Mouse (Mus musculus) cerebellum, postnatal 4 days (tissue): ENCODE data around the gene Ubp1.

Experiments used
- DNase-seq, 2 experiments: peaks; one replicate each; pipeline ENCODE4 v3.0.0; 2022; ENCODE audit warnings: low spot score in 2 of 2, mixed read lengths in 1 of 2

Ubp1 gene

GRCm38 (mm10) chr9:113969399-113969798 lies 38.7 kb downstream of the Ubp1 start:
- no peak for DNase-seq

DNA sequence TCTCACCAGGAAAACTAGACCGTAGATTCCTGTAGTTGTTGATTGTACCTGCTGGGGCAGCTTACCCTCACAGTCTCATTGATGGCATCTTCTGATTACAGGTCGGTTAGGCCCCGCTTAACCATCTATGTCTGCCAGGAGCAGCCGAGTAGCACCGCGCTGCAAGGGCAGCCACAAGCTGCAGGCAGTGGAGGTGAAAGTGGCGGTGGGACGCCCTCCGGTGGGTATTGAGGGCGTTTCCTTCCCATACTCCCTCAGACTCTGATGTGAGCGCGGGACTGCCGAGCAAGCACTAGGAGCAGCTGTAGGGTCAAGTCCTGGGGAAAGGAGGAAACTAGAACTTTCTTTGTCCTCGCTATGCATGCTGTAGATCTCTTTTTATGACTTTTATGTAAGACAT lies 39.3 kb downstream of the Ubp1 start:
- no peak for DNase-seq

- DNase-seq: no peak
These were observed 40.9 kb downstream of the Ubp1 start for GRCm38 (mm10) chr9:113971615-113972014.

DNA sequence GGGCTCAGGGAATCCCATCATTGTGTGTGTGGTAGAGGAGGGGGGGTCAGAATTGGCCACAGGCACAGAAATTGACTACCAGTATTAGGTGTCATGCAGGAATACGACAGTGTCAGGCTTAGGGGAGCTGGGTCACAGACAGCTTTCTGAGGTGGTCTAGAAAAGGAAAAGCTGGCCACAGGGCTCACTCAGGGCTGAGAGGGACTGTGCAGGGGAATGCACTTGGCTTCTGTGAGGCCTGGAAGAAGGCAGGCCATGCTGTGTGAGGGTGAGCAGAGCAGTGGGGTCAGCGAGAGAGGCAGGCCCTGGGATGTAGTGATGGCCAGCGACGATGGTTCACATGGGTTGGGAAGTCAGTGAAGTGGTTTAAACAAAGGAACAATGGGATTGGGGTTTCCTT lies 43.1 kb downstream of the Ubp1 start:
- DNase-seq: no peak

- no peak for DNase-seq
These were observed 44.2 kb downstream of the Ubp1 start for GRCm38 (mm10) chr9:113974945-113975344.

- DNase-seq: no peak
These were observed 44.7 kb downstream of the Ubp1 start for GRCm38 (mm10) chr9:113975442-113975841.

DNA sequence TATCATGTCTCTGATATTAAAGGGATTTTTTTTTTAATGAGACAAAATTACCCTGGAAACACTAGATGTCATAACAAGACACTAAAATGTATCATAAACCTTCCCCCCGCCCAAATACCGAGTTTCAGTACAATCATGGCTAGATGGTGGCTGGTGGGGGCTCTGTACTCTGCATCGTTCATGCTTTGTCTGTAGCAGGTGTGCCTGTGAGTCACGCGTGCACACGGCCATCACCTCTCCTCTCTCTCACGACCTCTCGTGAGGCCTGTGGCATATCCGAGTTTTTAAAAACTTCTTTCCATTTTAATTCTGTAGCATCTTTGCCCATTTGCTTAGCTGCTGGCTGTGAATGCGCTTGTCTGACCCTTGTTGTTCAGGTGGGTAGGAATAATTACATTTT lies 45.5 kb downstream of the Ubp1 start:
- DNase-seq: no peak

DNA sequence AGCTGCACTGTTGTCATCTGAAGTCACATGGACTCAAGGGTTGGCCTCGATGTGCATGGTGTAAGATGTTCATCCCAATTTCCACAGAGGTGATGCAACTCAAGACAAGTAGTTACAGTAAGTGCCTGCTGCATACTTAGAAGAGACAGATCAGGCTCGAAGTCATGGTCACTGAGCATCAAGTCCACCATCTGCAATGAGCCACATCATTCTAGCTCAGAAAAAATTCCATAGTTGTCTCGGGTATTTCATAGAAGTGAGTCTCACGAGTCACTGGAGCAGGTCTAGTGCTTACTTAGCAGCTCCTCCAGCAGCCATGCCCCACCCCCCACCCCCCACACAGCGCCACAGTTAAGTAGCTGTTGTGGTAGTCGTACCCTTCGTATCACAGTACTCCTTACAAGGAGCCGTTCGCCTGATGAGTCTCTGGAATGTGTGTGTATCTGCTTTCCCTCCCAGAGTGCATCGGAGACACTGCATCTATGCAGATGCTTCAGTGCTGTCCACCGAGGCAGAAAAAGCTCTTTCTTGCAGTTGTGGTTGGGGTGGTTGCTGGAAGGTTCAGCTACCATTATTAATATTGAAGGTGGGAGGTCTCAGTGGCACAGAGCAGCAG lies 46.6 kb downstream of the Ubp1 start:
- no peak for DNase-seq

- DNase-seq: no peak
These were observed 47.9 kb downstream of the Ubp1 start for GRCm38 (mm10) chr9:113978656-113979055.

DNA sequence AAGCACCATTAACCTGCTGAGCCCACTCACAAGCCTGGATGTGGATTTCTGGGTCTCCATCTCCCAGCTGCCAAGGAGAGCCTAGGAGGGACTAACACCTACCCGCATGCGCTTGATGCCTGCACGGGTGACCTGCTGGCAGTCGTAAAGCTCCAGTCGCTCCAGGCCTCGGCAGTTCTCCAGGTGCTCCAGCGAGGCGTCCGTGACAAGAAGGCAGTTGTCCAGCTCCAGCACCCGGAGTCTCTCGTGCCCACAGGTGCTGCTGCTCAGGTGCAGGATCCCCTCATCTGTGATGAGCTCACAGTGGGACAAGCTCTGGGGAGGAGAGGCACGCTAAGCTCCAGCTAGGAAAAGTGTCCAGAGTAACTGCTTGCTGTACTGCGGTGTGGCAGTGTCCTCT lies 48.6 kb downstream of the Ubp1 start:
- DNase-seq: no peak

DNA sequence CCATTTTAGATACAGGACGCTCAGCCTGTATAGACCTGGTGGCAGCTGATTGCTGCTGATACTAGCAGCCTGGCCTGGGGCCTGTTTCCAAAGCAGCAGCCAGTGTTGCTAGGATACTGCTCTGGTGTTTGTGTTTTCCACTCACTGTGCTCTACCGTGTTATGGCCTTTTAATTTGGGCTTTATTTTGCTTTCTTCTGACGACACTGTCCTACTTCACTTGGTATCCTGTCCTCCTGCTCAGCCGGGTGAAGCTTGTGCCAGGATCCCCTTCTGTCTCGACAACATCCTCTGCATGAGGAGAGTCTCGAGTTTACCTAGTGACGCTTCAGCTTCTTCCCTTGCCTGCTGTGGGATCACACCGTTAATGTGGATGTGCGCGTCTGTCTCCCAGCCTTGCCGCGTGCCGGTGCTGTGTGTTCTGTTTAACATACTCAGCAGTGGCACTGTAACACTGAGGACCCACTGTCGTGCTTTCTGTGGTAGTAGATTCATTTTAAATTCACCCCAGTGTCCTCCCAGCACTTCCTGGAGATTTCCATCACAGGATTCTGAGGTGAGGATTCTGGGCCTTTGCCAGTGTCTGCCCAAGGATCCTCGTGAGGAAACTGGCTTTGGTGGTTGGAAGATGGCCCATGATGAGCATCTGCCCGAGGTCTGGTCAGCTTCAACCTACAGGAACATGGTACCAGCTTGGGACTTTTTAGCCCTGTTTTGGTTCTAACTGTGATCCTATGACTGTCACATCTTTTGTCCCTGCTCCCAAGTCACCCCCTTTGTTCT lies 50.6 kb downstream of the Ubp1 start:
- peak in 1 of 2 experiments; percentile 17 for DNase-seq

- DNase-seq: no peak
These were observed 51.7 kb downstream of the Ubp1 start for GRCm38 (mm10) chr9:113982451-113982850.

DNA sequence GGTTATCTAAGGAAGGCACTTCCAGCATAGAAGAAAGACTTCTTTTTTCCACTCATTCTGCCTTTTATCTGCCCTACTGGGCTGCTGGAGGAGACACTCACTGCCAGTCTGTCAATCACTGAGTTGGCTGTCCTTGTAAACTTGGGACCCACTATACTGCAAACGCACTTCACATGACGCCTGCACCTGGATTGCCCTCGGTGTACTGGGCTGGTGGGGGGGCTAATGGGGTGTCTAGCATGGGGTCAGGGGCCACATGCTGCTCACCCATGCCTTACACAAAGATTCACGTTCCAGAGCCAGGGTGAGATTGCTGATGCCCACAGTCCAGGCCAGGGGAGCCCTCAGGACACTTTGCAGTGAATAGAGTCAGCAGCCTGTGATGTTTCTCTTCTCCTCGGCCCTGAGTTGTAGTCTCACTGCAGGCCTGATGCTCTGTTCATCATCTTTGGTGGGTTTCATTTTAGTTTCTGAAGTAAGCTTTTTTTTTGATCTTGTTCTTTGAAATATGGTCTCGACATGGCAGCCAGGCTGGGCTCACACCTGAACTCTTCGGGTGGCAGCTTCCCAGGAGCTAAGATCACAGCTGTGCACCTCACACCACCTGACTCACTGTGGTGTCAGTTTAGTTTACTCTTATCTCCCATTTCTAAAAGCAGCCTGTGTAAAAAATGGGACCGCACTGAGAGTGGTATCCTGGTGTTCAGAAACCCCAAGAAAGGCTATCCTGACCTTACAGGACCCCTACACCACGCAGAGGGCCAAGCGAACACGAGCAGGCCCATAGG lies 52.3 kb downstream of the Ubp1 start:
- no peak for DNase-seq

DNA sequence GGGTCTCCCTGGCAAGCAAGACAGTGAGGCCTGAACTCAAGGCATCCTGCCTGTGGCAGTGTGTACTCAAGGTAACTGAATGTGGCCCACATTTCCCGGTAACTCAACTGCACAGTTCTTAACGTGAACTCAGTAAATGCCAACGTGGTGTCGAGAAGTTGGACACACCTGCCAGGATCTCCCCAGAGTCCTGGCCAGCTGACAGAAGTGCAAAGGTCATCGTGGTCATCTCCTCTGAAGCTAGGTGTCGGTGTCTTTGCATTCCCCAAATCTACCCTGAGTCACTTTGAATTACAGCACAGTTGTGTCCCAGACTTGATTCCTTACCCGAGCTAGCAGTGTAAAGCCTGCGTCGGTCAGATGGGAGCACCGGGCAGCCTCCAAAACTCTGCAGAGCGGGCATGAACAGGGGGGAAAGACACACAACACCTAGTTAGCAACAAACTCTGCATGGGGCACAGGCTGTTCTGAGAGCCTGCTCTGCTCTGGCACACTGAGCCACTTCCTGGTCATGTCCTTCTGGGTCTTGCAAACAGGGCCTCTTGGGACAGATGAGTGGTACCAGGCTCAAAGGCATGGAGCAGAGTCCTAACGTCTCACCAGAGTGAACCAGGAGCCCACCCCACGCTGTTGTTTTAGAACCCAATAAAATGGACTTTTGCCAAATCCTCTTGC lies 54.3 kb downstream of the Ubp1 start:
- DNase-seq: no peak

- peak; percentile 84 to 89 for DNase-seq
These were observed 60.0 kb downstream of the Ubp1 start for GRCm38 (mm10) chr9:113990547-113991248.

DNA sequence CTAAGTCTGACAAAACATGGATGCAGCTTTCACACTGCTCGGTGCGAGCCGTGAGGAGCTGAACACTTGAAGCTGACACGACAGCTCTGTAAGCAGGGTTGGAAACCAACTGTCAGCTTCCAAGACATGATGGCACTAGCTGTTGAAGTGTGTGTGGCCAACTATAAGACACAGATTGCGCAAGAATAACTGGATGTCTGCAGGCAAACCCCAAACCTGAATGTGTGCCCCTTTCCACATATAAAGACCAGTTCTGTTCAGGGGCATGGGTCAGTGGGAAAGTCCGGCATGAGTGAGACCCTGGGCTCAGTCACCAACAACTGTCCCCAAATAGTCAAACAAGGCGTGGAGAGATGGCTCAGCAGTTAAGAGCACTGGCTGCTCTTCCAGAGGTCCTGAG lies 62.1 kb downstream of the Ubp1 start:
- DNase-seq: no peak

DNA sequence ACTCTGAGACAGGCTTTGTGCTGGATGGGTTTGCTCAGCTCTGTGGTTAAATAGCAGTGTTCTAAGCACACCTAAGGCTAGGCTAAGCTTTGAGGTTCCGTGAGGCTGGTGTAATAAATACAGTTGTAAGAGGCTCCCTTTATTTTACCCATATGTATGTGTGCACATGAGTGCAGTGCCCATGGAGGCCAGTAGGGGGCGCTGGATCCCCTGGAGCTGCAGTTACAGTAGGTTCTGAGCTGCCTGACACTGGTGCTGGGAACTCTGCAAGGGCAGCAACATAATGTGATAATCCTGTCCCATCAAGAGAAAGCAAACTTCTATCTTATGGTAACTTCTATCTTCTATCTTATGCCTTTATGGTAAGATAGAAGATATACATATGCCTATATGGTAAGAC lies 67.6 kb downstream of the Ubp1 start:
- no peak for DNase-seq

DNA sequence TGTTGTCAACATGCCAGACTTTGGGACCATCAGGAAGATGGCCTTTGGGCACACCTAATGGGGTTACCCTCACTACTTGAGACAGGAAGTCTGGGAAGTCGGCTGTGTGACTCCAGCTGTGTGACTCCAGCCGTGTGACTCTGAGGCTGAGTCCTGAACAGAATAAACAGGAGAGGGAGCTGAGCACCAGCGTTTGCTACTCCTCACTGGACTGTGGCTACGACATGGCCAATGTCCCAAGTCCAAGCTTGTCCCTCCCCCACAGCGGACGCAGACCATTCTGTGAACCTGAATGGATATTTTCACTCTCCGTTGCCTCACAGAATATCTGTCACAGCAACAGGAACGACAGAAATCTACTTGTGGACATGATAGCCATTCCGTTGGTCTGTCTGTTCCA lies 76.1 kb downstream of the Ubp1 start:
- DNase-seq: no peak

GRCm38 (mm10) chr9:114007850-114008350 lies 77.2 kb downstream of the Ubp1 start:
- no peak for DNase-seq

GRCm38 (mm10) chr9:114009526-114009925 lies 78.8 kb downstream of the Ubp1 start:
- no peak for DNase-seq

GRCm38 (mm10) chr9:114011203-114011602 lies 80.5 kb downstream of the Ubp1 start:
- no peak for DNase-seq
